Mouse (Mus musculus): ENCODE measurements around the gene Grb2. TPM values are rescaled to one million over a fixed set of nuclear protein-coding genes. Genes with fewer than 3 reads are reported as not detected.

Gene Grb2
- total RNA-seq, 2 experiments from 2014 or later: 181 to 192 TPM

GRCm38 (mm10) chr11:115603128-115603475 is 105.3 kb downstream of the Grb2 start:
- DNase-seq: no peak

- DNase-seq: no peak
Measured at GRCm38 (mm10) chr11:115601174-115601573, 107.2 kb downstream of the Grb2 start.

GRCm38 (mm10) chr11:115600743-115601142 is 107.7 kb downstream of the Grb2 start:
- no peak for DNase-seq

GRCm38 (mm10) chr11:115599722-115600121 is 108.7 kb downstream of the Grb2 start:
- DNase-seq: no peak

GRCm38 (mm10) chr11:115598309-115598708 is 110.1 kb downstream of the Grb2 start:
- DNase-seq: no peak

GRCm38 (mm10) chr11:115595209-115595608 is 113.2 kb downstream of the Grb2 start:
- DNase-seq: no peak

Other genes with a start within 250 kb of the Grb2 start
- not detected for gene Slc16a5, start 246.1 kb downstream of the Grb2 start, total RNA-seq (2021)
- 10 to 100 TPM; 10.9 to 11.2 TPM for gene Armc7, start 232.9 kb downstream of the Grb2 start, total RNA-seq (2021)
- gene Nt5c, start 216.7 kb downstream of the Grb2 start, total RNA-seq (2021): 10 to 100 TPM; 62.5 to 67.8 TPM
- gene Jpt1, start 194.2 kb downstream of the Grb2 start, total RNA-seq (2021): 100 to 1,000 TPM; 138 to 161 TPM
- 100 to 1,000 TPM; 324 to 344 TPM for gene Sumo2, start 172.3 kb downstream of the Grb2 start, total RNA-seq (2021)
- 10 to 100 TPM; 49.8 to 60.7 TPM for gene Nup85, start 144.2 kb downstream of the Grb2 start, total RNA-seq (2021)
- gene Mrps7, start 104.7 kb downstream of the Grb2 start, total RNA-seq (2021): 10 to 100 TPM; 48.8 to 61.3 TPM
- 10 to 100 TPM; 68.7 to 80.7 TPM for gene Gga3, start 104.5 kb downstream of the Grb2 start, total RNA-seq (2021)
- 10 to 100 TPM; 21.0 to 21.2 TPM for gene Mif4gd, start 95.6 kb downstream of the Grb2 start, total RNA-seq (2021)
- 10 to 100 TPM; 64.0 to 66.0 TPM for gene Slc25a19, start 80.3 kb downstream of the Grb2 start, total RNA-seq (2021)
- 10 to 100 TPM; 49.6 to 50.1 TPM for gene Tmem94, start 56.8 kb upstream of the Grb2 start, total RNA-seq (2021)
- gene Caskin2, start 105.0 kb upstream of the Grb2 start, total RNA-seq (2021): 10 to 100 TPM; 19.5 to 19.6 TPM
- 10 to 100 TPM; 12.0 to 12.7 TPM for gene Tsen54, start 106.1 kb upstream of the Grb2 start, total RNA-seq (2021)
- 1 to 10 TPM; 1.2 to 2.4 TPM for gene Llgl2, start 115.5 kb upstream of the Grb2 start, total RNA-seq (2021)
- gene Myo15b, start 149.8 kb upstream of the Grb2 start, total RNA-seq (2021): under 1 TPM in 1 of 2 experiments, not detected in 1; 0.20 TPM
- under 1 TPM in 1 of 2 experiments, not detected in 1; 0.72 TPM for gene Smim5, start 191.4 kb upstream of the Grb2 start, total RNA-seq (2021)
- gene Smim6, start 203.4 kb upstream of the Grb2 start, total RNA-seq (2021): not detected
- gene Sap30bp, start 224.7 kb upstream of the Grb2 start, total RNA-seq (2021): 10 to 100 TPM; 52.2 to 58.2 TPM
- 10 to 100 TPM; 30.4 to 35.1 TPM for gene Recql5, start 224.9 kb upstream of the Grb2 start, total RNA-seq (2021)